Mouse (Mus musculus): ENCODE measurements at regions not wholly inside any gene's neighbourhood (a gene's known extent, or its start where the extent isn't known, plus 50 kb on each side); places are given as distances from the start of the nearest gene placed in this dataset.

DNA sequence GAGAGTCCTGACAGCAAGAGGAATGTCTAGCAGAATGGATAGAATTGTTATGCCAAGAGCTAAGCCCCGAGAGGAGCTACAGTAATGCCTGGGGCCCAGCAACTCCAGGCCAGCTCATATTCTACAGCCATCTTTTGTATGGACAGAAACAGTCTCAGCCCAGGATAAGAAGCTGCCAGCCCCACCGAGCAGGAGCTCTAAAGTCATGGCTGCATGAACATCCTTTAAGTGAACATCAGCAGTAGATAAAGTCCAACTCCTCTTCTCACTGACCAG, 141.6 kb upstream of the Snx19 start:
- DNase-seq = no peak

DNA sequence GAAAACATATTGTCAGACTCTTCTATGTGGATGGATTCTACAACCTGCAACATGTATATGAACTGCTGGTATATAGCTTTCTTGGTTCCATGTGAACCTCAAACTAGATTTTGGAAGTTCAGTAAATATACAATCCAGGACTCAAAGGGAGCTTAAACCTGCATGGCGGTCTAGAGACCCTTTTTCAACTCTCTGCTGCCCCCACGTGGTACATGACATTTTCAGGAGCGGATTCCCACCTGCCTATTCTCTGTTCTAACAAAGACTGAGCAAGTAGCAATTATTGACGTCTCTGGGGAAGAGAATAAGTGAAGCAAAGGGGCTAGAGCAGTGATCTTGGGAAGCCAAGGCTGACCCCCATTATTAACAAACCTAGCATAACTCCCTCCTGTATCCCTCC, 127.1 kb upstream of the Snx19 start:
- DNase-seq = peak; percentile 50

DNA sequence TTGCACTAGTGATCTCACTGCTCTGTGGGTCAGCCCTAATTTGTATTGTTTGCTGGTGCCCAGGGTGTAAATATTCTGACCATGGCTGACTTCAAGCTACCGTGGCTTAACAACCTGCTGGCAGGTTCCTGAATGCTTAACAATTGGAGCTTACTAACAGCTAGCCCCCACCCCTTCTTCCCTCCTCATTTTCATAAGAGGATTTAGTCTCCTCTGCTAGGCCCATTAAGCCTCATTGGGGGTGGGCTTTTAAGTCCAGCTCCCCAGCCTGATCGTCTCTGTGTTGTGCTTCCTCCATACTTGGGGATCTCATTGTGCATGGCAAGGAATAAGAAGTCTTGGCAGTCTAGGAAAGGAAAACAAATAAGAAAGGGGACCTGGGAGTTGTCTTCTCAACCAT, 118.6 kb upstream of the Snx19 start:
- no peak for DNase-seq

DNA sequence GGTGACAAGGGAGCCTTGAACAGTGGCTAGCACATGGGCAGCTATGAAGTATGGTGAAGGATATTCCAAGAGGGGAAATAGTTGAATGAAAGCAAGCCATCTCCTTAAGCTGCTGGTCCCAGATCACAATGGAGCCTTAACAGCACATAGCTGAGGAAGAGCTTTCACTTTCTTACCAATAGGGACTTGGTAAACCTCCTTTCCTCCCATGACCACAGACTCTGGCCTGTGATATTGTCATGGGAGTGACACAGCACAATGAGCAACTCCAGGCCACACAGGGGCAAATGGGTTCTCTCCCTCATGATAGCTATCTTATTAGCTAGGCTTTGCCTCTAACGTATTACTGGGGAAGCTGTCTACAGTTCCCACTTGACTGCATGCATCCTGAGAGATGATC, 113.5 kb upstream of the Snx19 start:
- DNase-seq = no peak

DNA sequence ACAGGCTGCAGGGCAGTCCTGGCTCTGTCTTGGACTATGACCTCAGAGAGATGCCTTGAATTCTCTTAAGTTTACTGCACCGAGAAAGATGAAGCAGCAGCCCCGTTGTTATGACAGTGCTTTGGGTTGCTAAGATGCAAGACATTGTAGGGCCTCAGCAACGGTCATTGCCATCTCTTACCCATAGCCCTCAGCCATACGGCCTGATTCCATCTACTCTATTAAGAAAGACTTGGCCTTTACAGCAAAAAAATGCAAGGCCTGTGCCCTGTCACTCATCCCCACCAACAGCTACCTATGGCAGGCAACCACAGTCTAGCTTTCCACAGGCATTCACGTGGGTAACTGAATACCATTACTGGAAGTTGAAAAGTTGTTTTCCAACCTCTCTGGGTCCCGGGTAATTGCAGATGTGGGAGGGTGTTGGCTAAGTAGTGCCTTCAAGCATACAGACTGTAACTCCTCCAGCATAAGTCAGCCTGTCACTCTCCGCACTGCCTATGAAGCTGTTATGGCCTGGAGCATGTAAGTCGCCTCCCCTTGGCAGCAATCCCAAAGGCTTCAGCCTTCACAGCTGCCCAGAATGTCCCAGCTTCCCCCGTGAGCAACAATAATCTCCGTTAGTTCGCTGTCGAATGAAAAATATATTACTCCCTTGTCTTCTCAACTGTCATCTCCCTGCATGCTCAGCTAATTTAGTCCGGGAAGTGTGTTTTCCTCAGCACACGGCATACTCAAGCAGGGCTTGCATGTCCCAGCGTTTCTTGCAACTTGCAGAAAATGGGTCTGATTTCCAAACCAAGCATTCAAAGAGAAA, 112.3 kb upstream of the Snx19 start:
- DNase-seq = no peak

DNA sequence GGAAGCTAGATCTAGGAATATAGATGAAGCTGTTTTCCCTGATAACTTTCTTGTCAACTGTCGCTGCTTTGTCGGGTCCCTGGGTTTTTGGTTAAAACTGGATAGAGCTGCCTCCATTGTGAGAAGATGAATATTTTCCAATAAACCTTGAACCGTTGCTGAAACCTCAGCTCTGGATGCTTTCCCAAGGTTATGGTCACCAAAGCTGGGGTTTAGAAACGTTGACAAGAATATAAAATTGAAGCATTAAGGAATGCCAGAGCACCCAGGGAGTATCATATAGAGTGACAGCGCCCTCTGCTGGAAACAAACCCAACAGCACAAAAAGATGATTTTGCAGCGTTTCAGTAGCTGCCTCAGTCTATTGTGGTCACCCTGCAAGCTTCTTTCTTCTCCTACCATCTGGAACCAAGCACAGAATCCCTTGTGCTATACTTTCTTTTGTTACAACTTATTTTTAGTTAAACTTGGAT, 111.7 kb upstream of the Snx19 start:
- DNase-seq = peak; percentile 67

DNA sequence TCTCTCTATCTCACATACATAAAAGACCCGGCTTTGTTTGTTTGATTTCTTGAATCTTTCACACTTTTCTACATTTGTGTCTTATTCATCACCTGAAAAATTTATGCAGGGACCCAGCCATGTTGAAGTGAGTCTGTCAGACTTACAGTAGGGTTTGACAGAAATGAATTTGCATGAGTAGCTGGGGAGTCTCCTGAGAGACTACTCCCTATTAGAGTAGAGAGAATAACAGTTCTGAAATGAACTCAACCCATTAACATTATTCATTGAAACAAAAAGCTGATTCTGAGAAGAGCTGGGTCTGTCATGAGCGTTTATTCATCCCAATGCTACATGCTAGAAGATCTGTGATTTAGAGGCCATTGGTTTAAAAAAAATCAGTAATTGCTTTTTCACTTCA, 82.0 kb upstream of the Snx19 start:
- no peak for DNase-seq

DNA sequence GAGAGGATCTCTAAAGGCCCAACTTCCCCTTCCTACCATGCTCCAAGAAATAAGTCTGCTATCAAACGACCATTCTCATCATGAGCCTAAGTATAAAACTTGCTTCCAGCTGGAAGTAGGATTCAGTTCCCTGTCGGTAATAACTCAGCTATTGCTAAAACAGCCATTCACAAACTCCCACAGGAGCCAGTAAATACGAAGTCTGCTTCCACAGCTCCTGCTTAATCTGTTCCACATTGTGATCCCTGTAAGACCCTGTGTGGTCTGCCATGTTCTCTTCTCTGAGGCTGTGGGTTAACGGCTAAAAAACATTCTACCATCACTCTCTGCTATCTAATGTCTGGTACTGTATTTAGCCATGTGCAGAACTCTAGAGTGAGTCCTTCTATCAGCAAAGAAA, 72.9 kb upstream of the Snx19 start:
- DNase-seq = no peak

DNA sequence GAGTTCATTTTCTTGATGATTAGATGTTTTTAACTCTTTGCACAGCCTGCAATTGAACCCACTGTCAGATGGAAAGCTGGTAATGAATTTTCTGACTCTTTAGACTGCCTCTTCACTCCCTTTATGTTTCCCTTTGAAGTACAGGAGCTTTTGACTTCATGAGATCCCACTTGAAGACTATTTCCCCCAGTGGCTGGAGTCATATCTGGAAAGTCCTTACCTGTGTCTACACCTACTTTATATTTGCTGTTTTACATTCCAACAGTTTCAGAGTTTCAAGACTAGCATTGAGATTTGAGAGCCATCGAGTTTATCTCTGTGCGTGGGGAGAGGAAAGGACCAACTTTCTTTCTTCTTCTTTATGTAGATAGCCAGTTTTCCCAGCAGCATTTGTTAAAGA, 71.3 kb upstream of the Snx19 start:
- no peak for DNase-seq

DNA sequence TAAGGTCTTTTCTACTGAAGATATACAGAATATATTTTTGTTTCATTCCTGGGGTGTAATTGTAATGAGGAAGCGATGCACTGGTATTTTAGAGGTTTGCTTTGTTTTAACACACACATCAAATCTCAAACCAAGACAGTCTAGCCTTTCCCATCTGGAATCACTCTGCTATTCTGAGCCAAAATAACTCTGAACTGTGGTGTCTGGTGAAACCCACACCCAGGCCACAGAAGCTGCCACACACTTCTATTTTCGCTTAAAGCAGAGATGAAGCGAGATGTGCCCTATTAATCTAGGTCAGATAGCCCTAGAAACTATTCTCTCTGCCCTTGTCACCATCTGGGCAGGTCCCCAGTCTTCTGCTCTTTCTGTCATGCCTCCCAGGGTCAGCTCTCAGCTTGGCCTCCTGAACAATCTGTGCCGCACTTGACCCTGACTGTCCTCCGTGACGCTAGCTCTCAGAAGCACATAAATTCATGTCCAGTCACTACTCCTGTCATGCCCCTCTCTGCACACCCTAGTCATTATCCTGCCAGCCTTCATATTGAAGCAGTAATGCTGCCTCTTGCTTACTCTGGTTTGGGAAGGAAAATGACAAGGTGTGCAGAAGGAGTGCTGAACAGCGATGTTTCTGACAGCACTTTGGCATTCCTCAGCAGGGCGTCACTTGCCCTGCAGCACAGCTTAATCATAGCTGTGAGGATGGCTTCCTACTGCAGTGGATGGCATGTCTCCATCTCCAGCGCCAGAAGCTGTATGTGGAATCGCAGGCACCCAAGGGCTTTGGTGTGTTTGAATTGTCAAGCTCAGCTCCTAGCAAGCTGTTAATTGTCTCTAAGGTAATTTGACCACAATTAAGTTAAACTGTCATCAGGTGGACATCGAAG, 57.1 kb upstream of the Snx19 start:
- no peak for DNase-seq

DNA sequence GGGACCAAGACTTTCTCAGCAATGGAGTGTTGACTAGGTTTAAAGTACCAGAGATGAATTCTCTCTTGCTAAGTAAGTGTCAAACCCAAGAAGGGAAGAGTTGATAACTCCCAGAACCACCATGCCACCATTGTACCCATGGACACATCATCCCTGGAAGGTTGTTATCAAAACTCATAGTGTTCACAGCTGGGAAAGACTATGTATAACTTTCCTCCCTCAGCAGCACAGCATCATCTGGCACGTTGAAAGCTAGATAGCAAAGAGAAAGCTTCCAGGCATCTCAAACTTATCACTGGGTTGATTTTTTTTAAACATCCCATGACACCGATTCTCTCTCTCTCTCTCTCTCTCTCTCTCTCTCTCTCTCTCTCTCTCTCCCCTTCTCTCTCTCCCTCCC, 56.1 kb upstream of the Snx19 start:
- DNase-seq = no peak

DNA sequence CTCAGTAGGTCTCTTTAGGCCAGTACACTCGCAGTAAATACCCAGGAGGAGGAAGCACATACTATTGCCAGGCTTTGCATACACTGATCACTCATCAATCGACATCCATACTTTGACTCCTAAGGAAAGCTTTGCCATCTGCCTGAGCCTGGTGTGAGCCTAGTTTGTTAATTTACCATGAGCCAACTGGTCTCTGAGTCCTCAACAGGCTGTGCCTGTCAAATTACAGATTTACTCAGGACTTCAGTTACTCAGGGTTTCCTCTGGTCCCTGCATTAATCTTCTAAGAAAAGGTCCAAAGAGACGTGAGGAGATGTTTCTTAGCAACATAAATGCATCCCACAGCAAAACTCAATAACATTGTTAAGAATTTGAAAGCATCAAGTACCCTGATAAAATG, 50.0 kb upstream of the Snx19 start:
- no peak for DNase-seq

All from right cerebral cortex, postnatal 25 days (tissue).